Mouse (Mus musculus): ENCODE measurements around the gene Gpt2. TPM values are rescaled to one million over a fixed set of nuclear protein-coding genes. Genes with fewer than 3 reads are reported as not detected.
A peak's percentile ranks its signal among the peaks of the same experiment; 100 is the strongest.

Gpt2 gene
- total RNA-seq, 1 experiment = 31.9 TPM

DNA sequence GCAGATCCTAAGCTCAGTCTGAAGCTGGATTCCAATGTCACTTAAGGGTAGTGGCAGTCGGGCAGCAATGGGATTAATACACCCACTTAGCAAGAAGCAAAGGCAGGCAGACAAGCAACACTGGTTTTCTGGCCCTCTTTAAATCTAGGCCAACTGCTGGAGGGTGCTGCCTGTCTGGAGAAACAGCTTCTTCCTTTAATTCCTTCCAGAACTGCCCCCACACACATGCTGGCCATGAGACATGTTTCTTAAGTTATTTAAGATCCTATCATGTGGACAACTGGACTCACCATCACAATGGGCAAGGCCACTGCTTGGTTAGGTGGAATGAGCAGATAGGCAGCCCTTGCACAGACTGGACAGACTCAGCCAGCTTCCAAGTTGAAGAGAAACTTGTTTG, 41.8 kb downstream of the Gpt2 start:
- Histone ChIP-seq H3K27ac (ENCODE audit: insufficient read depth, low read depth, low read length, poor library complexity, severe bottlenecking) (no peak overlapping the region), H3K4me3 (ENCODE audit: insufficient read depth in 1 of 2, low read depth in 1 of 2, low read length in 2 of 2, poor library complexity in 1 of 2, severe bottlenecking in 1 of 2) (no peak overlapping the region), H3K9me3 (ENCODE audit: control insufficient read depth, insufficient read depth, low read depth, low read length) (no peaks in the 10 kb centered on the region), H3K36me3 (ENCODE audit: control insufficient read depth, insufficient read depth, low read length, poor library complexity, severe bottlenecking) (peaks cover 8% of the 10 kb centered on the region), H3K9ac (ENCODE audit: insufficient read depth, low read depth, low read length, poor library complexity, severe bottlenecking) (no peak overlapping the region), H3K4me1 (ENCODE audit: control insufficient read depth in 2 of 2, insufficient read depth in 2 of 2, low read length in 2 of 2, poor library complexity in 1 of 2) (peaks cover 0 to 3% of the 10 kb centered on the region in 2 experiments; a peak in 2 of 4 replicates)
- DNase-seq (ENCODE audit: low read depth, low spot score) = no peak
- in situ Hi-C loops (cut with MboI; ENCODE audit: low sequenced_read_pairs in 2 of 2, unreplicated experiment in 2 of 2) = no loop called here
- TF ChIP-seq HCFC1 (IDR thresholded peaks at IDR 0.05; ENCODE audit: borderline replicate concordance, insufficient read depth, low read length) (no peak), ZNF384 (IDR thresholded peaks at IDR 0.05; ENCODE audit: low read depth, low read length) (no peak), CHD2 (IDR thresholded peaks at IDR 0.05; ENCODE audit: low read depth, low read length) (no peak), ZC3H11A (IDR thresholded peaks at IDR 0.05; ENCODE audit: borderline replicate concordance, low read depth, low read length) (no peak), MAFK (IDR thresholded peaks at IDR 0.05; ENCODE audit: insufficient read depth, low read depth, low read length) (no peak)

DNA sequence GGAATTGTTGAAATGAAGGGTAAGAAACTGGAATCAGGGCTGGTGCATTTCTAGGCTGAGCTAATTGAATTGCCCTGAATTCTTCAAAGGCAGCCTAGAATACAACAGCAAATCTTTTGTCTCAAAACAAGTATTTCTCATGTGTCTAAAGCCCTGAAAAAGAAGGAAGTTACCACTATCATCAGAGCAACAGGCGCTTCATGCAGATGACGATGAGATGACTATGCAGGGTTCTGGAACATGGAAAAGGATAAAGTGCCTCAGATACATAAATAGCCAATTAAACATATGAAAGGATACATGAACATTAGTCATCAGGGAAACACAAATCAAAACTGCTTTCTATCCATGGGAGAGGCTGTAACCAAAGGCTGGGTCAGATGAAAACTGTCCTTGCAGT, 44.0 kb downstream of the Gpt2 start:
- no peak for DNase-seq (ENCODE audit: low read depth, low spot score)
- H3K4me3 ChIP-seq (ENCODE audit: insufficient read depth in 1 of 2, low read depth in 1 of 2, low read length in 2 of 2, poor library complexity in 1 of 2, severe bottlenecking in 1 of 2) = no peak overlapping the region
- peaks cover 0 to 3% of the 10 kb centered on the region in 2 experiments; a peak in 2 of 4 replicates for H3K4me1 ChIP-seq (ENCODE audit: control insufficient read depth in 2 of 2, insufficient read depth in 2 of 2, low read length in 2 of 2, poor library complexity in 1 of 2)
- H3K9me3 ChIP-seq (ENCODE audit: control insufficient read depth, insufficient read depth, low read depth, low read length) = no peaks in the 10 kb centered on the region
- in situ Hi-C loops (cut with MboI; ENCODE audit: low sequenced_read_pairs in 2 of 2, unreplicated experiment in 2 of 2) = no loop called here
- H3K27ac ChIP-seq (ENCODE audit: insufficient read depth, low read depth, low read length, poor library complexity, severe bottlenecking) = no peak overlapping the region
- TF ChIP-seq CHD2 (IDR thresholded peaks at IDR 0.05; ENCODE audit: low read depth, low read length) (no peak), ZC3H11A (IDR thresholded peaks at IDR 0.05; ENCODE audit: borderline replicate concordance, low read depth, low read length) (no peak), HCFC1 (IDR thresholded peaks at IDR 0.05; ENCODE audit: borderline replicate concordance, insufficient read depth, low read length) (no peak), ZNF384 (IDR thresholded peaks at IDR 0.05; ENCODE audit: low read depth, low read length) (no peak), MAFK (IDR thresholded peaks at IDR 0.05; ENCODE audit: insufficient read depth, low read depth, low read length) (no peak)
- H3K9ac ChIP-seq (ENCODE audit: insufficient read depth, low read depth, low read length, poor library complexity, severe bottlenecking) = no peak overlapping the region
- H3K36me3 ChIP-seq (ENCODE audit: control insufficient read depth, insufficient read depth, low read length, poor library complexity, severe bottlenecking) = peaks cover 9% of the 10 kb centered on the region

DNA sequence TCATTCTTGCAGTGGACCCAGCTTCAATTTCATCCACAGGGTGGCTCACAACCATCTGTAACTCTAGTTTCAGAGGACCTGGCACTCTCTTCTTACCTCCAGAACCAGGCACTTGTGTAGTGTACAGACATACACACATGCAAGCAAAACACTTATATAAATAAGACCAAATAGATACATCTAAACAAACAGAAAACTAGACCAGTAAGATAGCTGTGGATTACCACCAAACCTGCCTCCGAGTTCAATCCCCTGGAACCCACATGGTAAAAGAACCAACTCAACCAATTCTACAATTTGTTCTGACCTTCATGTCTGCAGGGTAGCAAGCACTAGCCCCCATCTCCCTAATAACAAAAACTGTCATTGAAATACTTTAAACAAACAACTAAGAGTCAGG, 59.6 kb downstream of the Gpt2 start:
- in situ Hi-C loops (cut with MboI; ENCODE audit: low sequenced_read_pairs in 2 of 2, unreplicated experiment in 2 of 2) = no loop called here
- H3K9me3 ChIP-seq (ENCODE audit: control insufficient read depth, insufficient read depth, low read depth, low read length) = no peaks in the 10 kb centered on the region
- H3K9ac ChIP-seq (ENCODE audit: insufficient read depth, low read depth, low read length, poor library complexity, severe bottlenecking) = no peak overlapping the region
- TF ChIP-seq HCFC1 (IDR thresholded peaks at IDR 0.05; ENCODE audit: borderline replicate concordance, insufficient read depth, low read length) = no peak
- no peak for TF ChIP-seq ZC3H11A (IDR thresholded peaks at IDR 0.05; ENCODE audit: borderline replicate concordance, low read depth, low read length)
- no peak for TF ChIP-seq ZNF384 (IDR thresholded peaks at IDR 0.05; ENCODE audit: low read depth, low read length)
- TF ChIP-seq MAFK (IDR thresholded peaks at IDR 0.05; ENCODE audit: insufficient read depth, low read depth, low read length) = no peak
- TF ChIP-seq CHD2 (IDR thresholded peaks at IDR 0.05; ENCODE audit: low read depth, low read length) = no peak
- peaks cover 20% of the 10 kb centered on the region for H3K36me3 ChIP-seq (ENCODE audit: control insufficient read depth, insufficient read depth, low read length, poor library complexity, severe bottlenecking)
- H3K4me3 ChIP-seq (ENCODE audit: insufficient read depth in 1 of 2, low read depth in 1 of 2, low read length in 2 of 2, poor library complexity in 1 of 2, severe bottlenecking in 1 of 2) = no peak overlapping the region
- no peak overlapping the region for H3K27ac ChIP-seq (ENCODE audit: insufficient read depth, low read depth, low read length, poor library complexity, severe bottlenecking)
- no peak for DNase-seq (ENCODE audit: low read depth, low spot score)
- peaks cover 2 to 3% of the 10 kb centered on the region in 2 experiments; a peak in 2 of 4 replicates for H3K4me1 ChIP-seq (ENCODE audit: control insufficient read depth in 2 of 2, insufficient read depth in 2 of 2, low read length in 2 of 2, poor library complexity in 1 of 2)

DNA sequence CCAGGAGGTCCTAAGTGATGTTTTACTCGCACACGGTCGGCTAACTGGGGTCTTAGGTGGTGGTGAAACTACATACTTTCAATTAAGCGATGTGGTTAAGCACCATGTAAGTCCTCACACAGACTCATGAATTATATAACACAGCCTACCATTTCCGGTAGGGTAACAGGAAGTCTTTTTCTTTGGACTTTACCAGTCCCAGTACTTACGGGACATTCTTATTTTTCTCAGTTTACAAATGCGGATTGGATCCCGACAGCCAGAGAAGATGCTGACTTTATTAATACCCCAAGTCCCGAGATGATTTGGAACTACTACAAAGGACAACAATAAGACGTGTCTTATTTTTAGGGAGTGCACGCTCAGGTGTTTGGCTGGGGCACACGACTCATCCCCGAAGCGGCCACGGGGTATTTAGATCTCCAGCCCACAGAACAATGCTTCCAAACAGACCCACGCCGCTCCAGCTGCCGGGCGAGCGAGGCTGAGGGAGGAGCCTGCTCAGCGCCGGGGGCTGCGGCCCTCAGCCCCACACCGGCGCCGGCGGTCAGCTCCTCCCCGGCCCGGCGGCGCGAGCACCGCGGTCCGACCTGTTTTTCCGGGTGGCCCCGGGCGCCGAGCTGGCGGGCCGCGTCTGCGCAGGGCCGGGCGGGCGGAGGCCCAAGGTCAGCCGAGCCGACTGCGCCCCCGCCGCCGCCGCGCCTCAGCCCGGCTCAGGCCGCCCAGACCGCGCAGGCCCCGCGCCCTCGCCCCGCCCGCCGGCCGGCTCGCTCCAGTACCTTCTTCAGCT, 62.2 kb downstream of the Gpt2 start:
- Histone ChIP-seq H3K36me3 (ENCODE audit: control insufficient read depth, insufficient read depth, low read length, poor library complexity, severe bottlenecking) (peaks cover 11% of the 10 kb centered on the region), H3K9ac (ENCODE audit: insufficient read depth, low read depth, low read length, poor library complexity, severe bottlenecking) (peak overlapping the region; percentile 100), H3K27ac (ENCODE audit: insufficient read depth, low read depth, low read length, poor library complexity, severe bottlenecking) (peak overlapping the region; percentile 98), H3K4me3 (ENCODE audit: insufficient read depth in 1 of 2, low read depth in 1 of 2, low read length in 2 of 2, poor library complexity in 1 of 2, severe bottlenecking in 1 of 2) (peak overlapping the region; percentile 75 to 100), H3K4me1 (ENCODE audit: control insufficient read depth in 2 of 2, insufficient read depth in 2 of 2, low read length in 2 of 2, poor library complexity in 1 of 2) (peaks cover 2 to 3% of the 10 kb centered on the region in 2 experiments; a peak in 2 of 4 replicates), H3K9me3 (ENCODE audit: control insufficient read depth, insufficient read depth, low read depth, low read length) (no peaks in the 10 kb centered on the region)
- in situ Hi-C loops (cut with MboI; ENCODE audit: low sequenced_read_pairs in 2 of 2, unreplicated experiment in 2 of 2) = no loop called here
- DNase-seq (ENCODE audit: low read depth, low spot score) = peak; percentile 11
- TF ChIP-seq ZC3H11A (IDR thresholded peaks at IDR 0.05; ENCODE audit: borderline replicate concordance, low read depth, low read length) = no peak
- TF ChIP-seq MAFK (IDR thresholded peaks at IDR 0.05; ENCODE audit: insufficient read depth, low read depth, low read length) = no peak
- no peak for TF ChIP-seq HCFC1 (IDR thresholded peaks at IDR 0.05; ENCODE audit: borderline replicate concordance, insufficient read depth, low read length)
- no peak for TF ChIP-seq CHD2 (IDR thresholded peaks at IDR 0.05; ENCODE audit: low read depth, low read length)
- TF ChIP-seq ZNF384 (IDR thresholded peaks at IDR 0.05; ENCODE audit: low read depth, low read length) = no peak

All from ES-E14 (cell line).